Mouse (Mus musculus) megakaryocyte-erythroid progenitor cell, adult 5-6 weeks (primary cell): ENCODE data around the gene Btg1. TPM values are rescaled to one million over a fixed set of nuclear protein-coding genes. Genes with fewer than 3 reads are reported as not detected.

Experiments used
- ATAC-seq: replicated peaks from 2 replicates; pipeline ENCODE4 v1.8.0; 2016; ENCODE audit warnings: mild to moderate bottlenecking, inconsistent platforms; ENCODE audit not compliant: severe bottlenecking, poor library complexity, low FRiP score, low TSS enrichment
- total RNA-seq, 2 experiments: library from RNA; stranded (forward) in 1 of 2; stranded (reverse) in 1 of 2; fragments of 200-1000, 215-1000 nt in 1 of 2; fragments of >200 nt in 1 of 2; fragmentation: Nextera tagmentation in 1 of 2; gene quantifications; 2 replicates each; pipeline ENCODE4 v1.2.3; 2014 to 2017

Gene Btg1
- total RNA-seq, 2 experiments from 2014 or later, result 9.0 to 41.5 TPM

GRCm38 (mm10) chr10:96654576-96654975 lies 37.8 kb downstream of the Btg1 start:
- no peak for ATAC-seq

- ATAC-seq, result no peak
Measured at GRCm38 (mm10) chr10:96655066-96655465, 38.3 kb downstream of the Btg1 start.

GRCm38 (mm10) chr10:96656176-96656575 lies 39.4 kb downstream of the Btg1 start:
- ATAC-seq, result no peak

GRCm38 (mm10) chr10:96658906-96659305 lies 42.1 kb downstream of the Btg1 start:
- ATAC-seq, result no peak

- ATAC-seq, result no peak
Measured at GRCm38 (mm10) chr10:96660280-96660985, 43.6 kb downstream of the Btg1 start.

GRCm38 (mm10) chr10:96662976-96663375 lies 46.2 kb downstream of the Btg1 start:
- no peak for ATAC-seq

GRCm38 (mm10) chr10:96663739-96664430 lies 47.1 kb downstream of the Btg1 start:
- ATAC-seq, result no peak
